Mouse (Mus musculus) stomach, embryonic 15.5 days (tissue): Measurements from ENCODE around the gene Pard3. TPM values are rescaled to one million over a fixed set of nuclear protein-coding genes. Genes with fewer than 3 reads are reported as not detected.

Experiments used
- ATAC-seq: fragments of 200-750 bp; cut with Nextera tagmentation; 2 replicates; pipeline ENCODE4 v1.8.0; 2017; ENCODE audit warnings: low read depth, moderate number of reproducible peaks, moderate TSS enrichment; ENCODE audit not compliant: insufficient read depth, low FRiP score
- H3K27ac ChIP-seq: fragments of 300-500 bp; sonication (generic); 2 replicates; pipeline ENCODE4 v1.5.1; 2015; ENCODE audit warnings: mild to moderate bottlenecking, inconsistent platforms
- H3K27me3 ChIP-seq: fragments of 300-500 bp; sonication (generic); replicated peaks from 2 replicates; pipeline ENCODE4 v1.6.1; 2015; ENCODE audit warnings: inconsistent platforms
- H3K36me3 ChIP-seq: fragments of 300-500 bp; sonication (generic); 2 replicates; pipeline ENCODE4 v1.6.1; 2015; ENCODE audit warnings: inconsistent platforms
- H3K4me1 ChIP-seq: fragments of 300-500 bp; sonication (generic); 2 replicates; pipeline ENCODE4 v1.6.1; 2015; ENCODE audit warnings: inconsistent platforms
- H3K4me2 ChIP-seq: fragments of 300-500 bp; sonication (generic); 2 replicates; pipeline ENCODE4 v1.6.1; 2015; ENCODE audit warnings: mild to moderate bottlenecking, inconsistent platforms
- H3K4me3 ChIP-seq: fragments of 300-500 bp; sonication (generic); replicated peaks from 2 replicates; pipeline ENCODE4 v1.5.1; 2015; ENCODE audit warnings: inconsistent platforms
- H3K9ac ChIP-seq: fragments of 300-500 bp; sonication (generic); 2 replicates; pipeline ENCODE4 v1.6.1; 2015; ENCODE audit warnings: inconsistent platforms
- H3K9me3 ChIP-seq: fragments of 300-500 bp; sonication (generic); 2 replicates; pipeline ENCODE4 v1.6.1; 2016; ENCODE audit warnings: inconsistent platforms
- WGBS: fragments of 180-500 bp; shearing (Covaris S2); methylation state at CpG from one replicate; pipeline ENCODE4 v1.1.7; 2015; 5-methylcytosine and 5-hydroxymethylcytosine counted together
- polyA plus RNA-seq: library from polyadenylated mRNA; unstranded; fragments of >200 nt; fragmentation: Nextera tagmentation; extraction: Ambion mirVana; gene quantifications from 2 replicates; pipeline ENCODE4 v1.2.1, GENCODE M21; 2015

The Pard3 gene
- polyA plus RNA-seq, 1 experiment from 2014 or later: 28.3 TPM

- 54% methylated on average over 1 of the region's 1 CpGs for WGBS
- no peak for ATAC-seq
- Histone ChIP-seq H3K27me3 (no peaks in the 10 kb centered on the region), H3K27ac (no peak overlapping the region), H3K9ac (no peak overlapping the region), H3K4me2 (no peak overlapping the region), H3K4me1 (0 out of 2 replicates have a peak, but pooled peaks cover 3% of the 10 kb centered on the region), H3K36me3 (no peaks in the 10 kb centered on the region), H3K9me3 (no peaks in the 10 kb centered on the region), H3K4me3 (no peak overlapping the region)
Measured at GRCm38 (mm10) chr8:127512001-127512573, 448.4 kb downstream of the Pard3 start.

DNA sequence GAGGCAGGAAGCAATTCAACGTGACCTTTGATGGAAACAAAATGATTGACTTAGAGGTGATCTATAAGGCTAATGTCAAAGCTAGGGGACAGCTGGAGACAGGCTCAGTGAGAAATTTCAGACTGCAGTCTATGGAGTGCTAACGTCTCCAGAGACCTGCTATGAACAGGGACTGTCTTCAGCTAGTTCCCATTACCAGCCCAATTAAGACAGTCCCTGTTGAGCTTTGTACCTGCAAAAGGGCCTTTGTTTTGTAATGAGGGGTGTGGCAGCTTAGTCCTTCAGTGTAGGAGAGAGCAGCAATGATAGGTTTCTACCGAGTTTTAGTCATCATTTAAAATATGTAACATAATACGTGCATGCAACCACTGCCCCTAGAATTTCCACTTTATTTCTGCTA, 448.9 kb downstream of the Pard3 start:
- Histone ChIP-seq H3K4me2 (no peak overlapping the region), H3K9me3 (no peaks in the 10 kb centered on the region), H3K9ac (no peak overlapping the region), H3K4me3 (no peak overlapping the region), H3K36me3 (no peaks in the 10 kb centered on the region), H3K27me3 (no peaks in the 10 kb centered on the region), H3K27ac (no peak overlapping the region), H3K4me1 (0 out of 2 replicates have a peak, but pooled peaks cover 3% of the 10 kb centered on the region)
- no peak for ATAC-seq
- 55% methylated on average over 4 of the region's 4 CpGs for WGBS

- ATAC-seq: no peak
- 62% methylated on average over 7 of the region's 7 CpGs for WGBS
- H3K4me3 ChIP-seq: no peak overlapping the region
Measured at GRCm38 (mm10) chr8:127514810-127515735, 451.4 kb downstream of the Pard3 start.

GRCm38 (mm10) chr8:127516043-127516442, 452.4 kb downstream of the Pard3 start:
- Histone ChIP-seq H3K4me3 (no peak overlapping the region), H3K27me3 (no peaks in the 10 kb centered on the region), H3K36me3 (no peaks in the 10 kb centered on the region), H3K9me3 (no peaks in the 10 kb centered on the region), H3K4me2 (no peak overlapping the region), H3K4me1 (0 out of 2 replicates have a peak, but pooled peaks cover 3% of the 10 kb centered on the region), H3K9ac (no peak overlapping the region), H3K27ac (no peak overlapping the region)
- peak; percentile 65; the same call in 1 of the 2 replicates for ATAC-seq
- 31% methylated on average over 2 of the region's 2 CpGs for WGBS

More at GRCm38 (mm10) chr8:127514810-127515735, 451.4 kb downstream of the Pard3 start:
- H3K27me3 ChIP-seq: no peaks in the 10 kb centered on the region
- H3K4me1 ChIP-seq: 0 out of 2 replicates have a peak, but pooled peaks cover 3% of the 10 kb centered on the region
- no peaks in the 10 kb centered on the region for H3K9me3 ChIP-seq
- no peak overlapping the region for H3K9ac ChIP-seq
- H3K36me3 ChIP-seq: no peaks in the 10 kb centered on the region
- H3K27ac ChIP-seq: no peak overlapping the region
- H3K4me2 ChIP-seq: no peak overlapping the region

GRCm38 (mm10) chr8:127525673-127526072, 462.0 kb downstream of the Pard3 start:
- H3K9ac ChIP-seq: no peak overlapping the region
- 78% methylated on average over 4 of the region's 4 CpGs for WGBS
- H3K27me3 ChIP-seq: no peaks in the 10 kb centered on the region
- ATAC-seq: no peak
- H3K4me3 ChIP-seq: no peak overlapping the region
- no peaks in the 10 kb centered on the region for H3K4me1 ChIP-seq
- H3K27ac ChIP-seq: no peak overlapping the region
- H3K36me3 ChIP-seq: no peaks in the 10 kb centered on the region
- no peak overlapping the region for H3K4me2 ChIP-seq
- no peaks in the 10 kb centered on the region for H3K9me3 ChIP-seq

DNA sequence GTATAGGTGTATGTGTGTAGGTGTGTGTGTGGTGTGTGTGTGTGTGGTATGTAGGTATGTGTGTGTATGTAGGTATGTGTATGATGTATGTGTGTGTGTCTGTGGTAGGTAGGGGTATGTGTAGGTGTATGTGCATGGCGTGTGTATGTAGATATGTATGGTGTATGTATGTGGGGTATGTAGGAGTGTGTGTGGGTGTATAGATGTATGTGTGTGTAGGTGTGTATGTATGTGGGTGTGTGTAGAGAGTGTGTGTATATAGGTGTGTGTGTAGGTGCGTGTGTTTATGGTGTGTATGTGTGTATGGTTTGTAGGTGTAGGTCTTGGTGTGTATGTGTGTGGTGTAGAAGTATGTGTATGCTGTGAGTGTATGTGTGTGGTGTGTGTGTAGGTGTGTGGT, 464.6 kb downstream of the Pard3 start:
- ATAC-seq: no peak

DNA sequence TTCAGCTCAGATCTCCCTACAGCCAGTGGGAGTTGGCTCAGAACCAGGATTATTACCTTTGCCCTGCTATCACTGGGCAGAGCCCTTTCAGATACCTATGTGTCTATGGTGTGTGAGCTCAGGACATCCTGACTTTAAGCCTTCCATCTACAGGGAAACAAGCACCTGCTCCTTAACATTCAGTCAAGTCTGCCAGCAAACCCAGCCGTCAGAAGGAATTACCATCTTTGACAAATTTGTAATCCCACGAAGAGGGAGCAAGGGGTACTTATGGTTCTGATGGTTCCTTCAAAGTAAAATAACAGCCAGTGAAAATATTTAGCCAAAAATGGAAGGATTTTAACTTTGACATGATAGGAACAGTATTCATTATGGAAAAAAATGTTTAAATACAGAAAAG, 466.1 kb downstream of the Pard3 start:
- H3K4me3 ChIP-seq: no peak overlapping the region

More for the DNA sequence above, 464.6 kb downstream of the Pard3 start:
- Histone ChIP-seq H3K27ac (no peak overlapping the region), H3K36me3 (no peaks in the 10 kb centered on the region), H3K9me3 (no peaks in the 10 kb centered on the region), H3K27me3 (no peaks in the 10 kb centered on the region), H3K4me1 (no peaks in the 10 kb centered on the region), H3K4me3 (no peak overlapping the region), H3K4me2 (no peak overlapping the region), H3K9ac (no peak overlapping the region)
- 88% methylated on average over 2 of the region's 2 CpGs for WGBS

DNA sequence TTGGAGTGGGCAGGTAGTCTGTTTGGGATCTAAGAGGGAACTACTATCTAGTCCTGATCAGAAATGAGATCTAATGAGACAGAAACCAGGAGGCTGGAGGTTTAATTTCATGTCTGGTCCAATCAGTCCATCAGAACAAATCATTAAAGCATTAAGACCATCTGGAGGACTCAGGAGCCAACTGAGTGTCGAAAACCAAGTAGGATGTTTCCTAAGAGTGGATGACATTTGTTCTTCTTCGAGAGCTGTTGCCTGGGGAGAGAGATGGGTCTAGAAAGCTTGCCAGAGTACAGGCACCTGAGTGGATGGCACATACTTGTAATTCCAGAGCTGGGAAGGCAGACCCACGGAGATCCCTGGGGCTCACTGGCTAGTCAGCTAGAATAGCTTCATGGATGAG, 468.2 kb downstream of the Pard3 start:
- no peaks in the 10 kb centered on the region for H3K27me3 ChIP-seq
- H3K4me2 ChIP-seq: no peak overlapping the region
- H3K27ac ChIP-seq: no peak overlapping the region
- no peaks in the 10 kb centered on the region for H3K9me3 ChIP-seq
- WGBS: 76% methylated on average over 3 of the region's 3 CpGs
- ATAC-seq: no peak
- H3K4me3 ChIP-seq: no peak overlapping the region
- no peaks in the 10 kb centered on the region for H3K4me1 ChIP-seq
- no peak overlapping the region for H3K9ac ChIP-seq
- no peaks in the 10 kb centered on the region for H3K36me3 ChIP-seq

More for the DNA sequence above, 466.1 kb downstream of the Pard3 start:
- Histone ChIP-seq H3K27me3 (no peaks in the 10 kb centered on the region), H3K9ac (no peak overlapping the region), H3K36me3 (no peaks in the 10 kb centered on the region), H3K4me2 (no peak overlapping the region), H3K4me1 (no peaks in the 10 kb centered on the region), H3K27ac (no peak overlapping the region), H3K9me3 (no peaks in the 10 kb centered on the region)
- ATAC-seq: no peak
- 69% methylated on average over 2 of the region's 2 CpGs for WGBS

DNA sequence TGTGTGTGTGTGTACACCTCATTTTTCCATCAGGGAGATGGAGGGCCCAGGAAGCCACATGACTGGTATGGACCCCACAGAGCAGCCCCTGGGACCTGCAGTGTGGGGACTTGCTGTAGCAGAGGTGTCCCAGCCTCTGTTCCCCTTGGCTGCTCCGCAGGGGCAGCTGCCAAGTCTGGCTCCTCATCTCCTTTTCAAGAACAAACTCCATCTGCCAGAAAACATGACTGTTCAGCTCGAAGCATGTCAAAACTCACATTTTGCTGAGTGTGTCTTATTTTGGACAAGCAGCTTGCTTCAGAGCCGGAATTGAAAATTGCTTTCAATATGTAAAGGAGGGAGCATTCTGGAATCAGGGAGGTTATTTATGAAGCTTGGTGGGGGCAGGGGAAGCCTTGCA, 471.1 kb downstream of the Pard3 start:
- Histone ChIP-seq H3K4me3 (no peak overlapping the region), H3K9me3 (no peaks in the 10 kb centered on the region), H3K27me3 (no peaks in the 10 kb centered on the region), H3K4me2 (no peak overlapping the region), H3K9ac (no peak overlapping the region), H3K36me3 (no peaks in the 10 kb centered on the region), H3K27ac (no peak overlapping the region), H3K4me1 (no peaks in the 10 kb centered on the region)
- no peak for ATAC-seq
- 68% methylated on average over 3 of the region's 3 CpGs for WGBS

DNA sequence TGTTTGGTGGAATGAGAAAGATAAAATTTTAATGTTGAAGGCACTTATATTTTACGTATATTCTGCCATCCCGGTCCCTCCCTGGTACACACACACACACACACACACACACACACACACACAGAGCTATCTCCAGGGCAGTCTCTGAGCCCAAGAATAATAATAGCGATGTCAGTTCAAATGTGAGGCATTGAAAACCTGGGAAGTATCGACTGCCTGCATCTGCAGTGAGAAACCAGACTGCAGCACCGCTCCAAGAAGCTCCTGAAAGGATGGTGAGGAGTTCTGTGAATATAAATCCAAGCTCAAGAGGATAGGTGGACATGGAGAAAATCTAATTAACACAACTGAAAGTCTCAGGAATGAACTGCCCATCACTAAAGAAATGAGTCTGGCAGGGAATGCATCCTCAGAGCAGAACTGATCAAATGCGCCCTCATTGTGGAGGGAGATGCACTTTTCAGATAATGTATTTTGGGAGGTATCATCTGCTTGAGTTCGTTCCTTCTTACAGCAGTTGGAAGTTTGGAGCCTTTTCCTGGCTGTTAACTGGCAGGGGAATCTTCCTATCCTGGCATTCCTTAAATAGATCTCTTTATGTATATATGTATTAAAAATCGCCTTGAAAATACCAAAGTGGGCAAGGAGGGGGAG, 471.6 kb downstream of the Pard3 start:
- H3K27ac ChIP-seq: no peak overlapping the region
- no peak for ATAC-seq
- 81% methylated on average over 8 of the region's 8 CpGs for WGBS

GRCm38 (mm10) chr8:127535846-127536220, 472.1 kb downstream of the Pard3 start:
- Histone ChIP-seq H3K4me2 (no peak overlapping the region), H3K4me3 (no peak overlapping the region), H3K9me3 (no peaks in the 10 kb centered on the region), H3K9ac (no peak overlapping the region), H3K27ac (no peak overlapping the region), H3K4me1 (no peaks in the 10 kb centered on the region), H3K36me3 (no peaks in the 10 kb centered on the region), H3K27me3 (no peaks in the 10 kb centered on the region)
- 94% methylated on average over 1 of the region's 1 CpGs for WGBS
- ATAC-seq: no peak

More for the DNA sequence above, 471.6 kb downstream of the Pard3 start:
- Histone ChIP-seq H3K9me3 (no peaks in the 10 kb centered on the region), H3K4me1 (no peaks in the 10 kb centered on the region), H3K36me3 (no peaks in the 10 kb centered on the region), H3K9ac (no peak overlapping the region), H3K4me3 (no peak overlapping the region), H3K27me3 (no peaks in the 10 kb centered on the region), H3K4me2 (no peak overlapping the region)

GRCm38 (mm10) chr8:127539803-127540202, 476.1 kb downstream of the Pard3 start:
- 82% methylated on average over 3 of the region's 3 CpGs for WGBS
- no peaks in the 10 kb centered on the region for H3K9me3 ChIP-seq
- no peaks in the 10 kb centered on the region for H3K27me3 ChIP-seq
- H3K27ac ChIP-seq: no peak overlapping the region
- H3K4me1 ChIP-seq: no peaks in the 10 kb centered on the region
- H3K9ac ChIP-seq: no peak overlapping the region
- no peak overlapping the region for H3K4me3 ChIP-seq
- H3K4me2 ChIP-seq: no peak overlapping the region
- no peaks in the 10 kb centered on the region for H3K36me3 ChIP-seq
- no peak for ATAC-seq
